Mouse (Mus musculus): ENCODE measurements around the gene Dedd.

Gene Dedd

GRCm38 (mm10) chr1:171360656-171361055 lies 31.7 kb downstream of the Dedd start, which contains the start of gene Klhdc9:
Gene Klhdc9 (minus strand): TSS chr1:171360798.
- peak; percentile 86 to 95 for DNase-seq (ENCODE audit: low spot score in 2 of 2)

DNA sequence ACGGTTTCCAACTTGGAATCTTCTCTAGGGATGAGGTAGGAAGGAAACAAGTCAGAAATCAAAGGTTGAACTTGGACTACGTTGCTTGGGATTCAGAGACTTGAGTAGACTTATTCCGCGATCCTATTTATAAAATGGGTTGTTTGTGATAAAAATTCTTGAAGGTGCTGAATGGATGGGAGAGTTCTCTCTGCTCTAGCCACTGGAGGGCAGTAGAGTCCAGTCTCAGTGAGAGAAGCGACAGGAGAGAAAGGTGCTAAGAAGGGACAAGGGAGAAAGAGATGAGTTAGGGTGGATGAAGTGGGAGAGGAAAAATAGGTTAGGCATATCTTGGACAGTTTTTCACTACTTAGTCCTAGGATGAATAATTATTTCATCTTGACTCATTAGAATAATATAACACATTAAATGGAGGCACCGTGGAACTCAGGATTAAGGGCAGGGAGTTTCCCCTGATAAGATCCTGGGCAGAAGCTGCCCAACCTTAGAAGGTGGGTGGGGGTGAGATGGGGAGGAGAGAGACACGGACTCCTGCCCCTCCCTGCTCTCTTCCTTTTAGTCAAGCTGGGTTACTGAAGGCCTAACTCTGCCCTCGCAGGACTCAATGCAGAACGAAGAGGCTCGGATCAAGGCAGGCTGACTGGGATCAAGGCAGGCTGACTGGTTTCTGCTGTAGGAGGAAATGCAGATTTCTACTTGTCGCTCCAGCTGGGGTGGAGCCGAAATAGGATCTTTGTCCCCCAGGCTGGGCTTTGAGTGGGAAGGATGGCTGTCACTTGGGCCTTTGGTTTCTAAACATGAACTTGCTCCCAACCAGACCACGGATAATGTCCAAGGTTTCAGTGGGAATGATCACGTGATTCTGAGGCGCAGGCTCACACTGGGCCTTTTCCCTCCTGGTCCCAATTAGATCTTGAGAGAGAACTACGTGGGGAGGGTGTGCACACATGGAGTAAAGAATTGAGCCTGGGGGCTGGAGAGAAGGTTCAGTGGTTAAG lies 32.5 kb downstream of the Dedd start:
- peak; percentile 73 for DNase-seq (ENCODE audit: low spot score in 2 of 2)

DNA sequence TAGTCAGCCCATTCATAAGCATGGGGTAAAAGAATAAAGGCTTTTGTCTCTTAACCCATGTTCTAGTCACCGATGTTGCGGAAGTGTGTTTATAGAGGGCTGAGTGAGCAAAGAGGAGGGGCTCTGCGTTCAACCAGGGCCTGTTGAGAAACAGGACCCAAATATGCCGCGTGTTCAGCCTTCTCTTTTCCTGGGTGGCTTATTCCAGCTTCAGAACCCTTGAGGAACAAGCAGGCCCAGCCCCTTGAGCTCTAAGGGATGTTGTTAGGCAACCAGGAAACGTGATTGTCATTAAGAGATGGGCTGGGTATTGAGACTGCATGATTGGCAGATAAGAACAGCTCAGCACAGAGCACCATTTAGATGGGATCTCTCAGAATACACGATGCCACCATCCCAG lies 37.0 kb downstream of the Dedd start:
- DNase-seq (ENCODE audit: low spot score in 2 of 2), result no peak

DNA sequence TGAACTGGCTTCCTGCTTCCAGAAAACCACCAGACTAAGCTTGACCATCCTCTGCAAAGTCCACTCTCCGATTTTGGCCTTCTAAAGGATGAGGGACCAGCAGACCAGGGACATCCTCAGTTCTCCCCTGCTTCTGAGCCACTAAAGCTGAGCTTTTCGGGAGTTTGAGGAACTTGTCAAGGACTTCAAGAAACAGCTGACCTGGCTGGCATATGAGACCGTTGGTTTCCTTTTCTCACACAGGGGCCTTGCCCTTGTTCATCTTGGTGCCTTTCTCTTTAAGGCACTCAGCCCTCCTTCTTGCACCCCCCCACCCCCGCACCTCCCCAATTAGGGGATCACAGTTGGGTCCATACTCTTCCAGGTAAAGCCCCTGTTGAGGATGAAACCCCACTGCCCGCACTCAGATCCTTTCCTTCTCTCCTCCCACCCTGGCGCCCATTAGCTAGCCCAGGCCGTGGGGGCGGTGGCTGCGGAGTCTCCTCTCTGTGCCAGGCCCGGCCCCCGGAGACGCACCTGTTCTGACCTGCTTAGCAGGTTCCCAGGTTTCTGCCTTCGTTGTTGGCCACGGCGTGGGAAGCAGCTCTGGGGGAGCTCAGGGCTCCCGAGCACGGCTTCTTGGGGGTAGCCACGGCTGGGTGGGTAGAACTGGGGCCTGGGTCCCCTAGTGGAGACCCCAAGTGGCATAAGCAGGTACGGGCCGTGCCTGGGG lies 41.1 kb downstream of the Dedd start, which contains the start of gene Nectin4:
Nectin4 (plus strand) TSS at position 255 of the 712 bp plus-strand sequence.
- no peak for DNase-seq (ENCODE audit: low spot score in 2 of 2)

DNA sequence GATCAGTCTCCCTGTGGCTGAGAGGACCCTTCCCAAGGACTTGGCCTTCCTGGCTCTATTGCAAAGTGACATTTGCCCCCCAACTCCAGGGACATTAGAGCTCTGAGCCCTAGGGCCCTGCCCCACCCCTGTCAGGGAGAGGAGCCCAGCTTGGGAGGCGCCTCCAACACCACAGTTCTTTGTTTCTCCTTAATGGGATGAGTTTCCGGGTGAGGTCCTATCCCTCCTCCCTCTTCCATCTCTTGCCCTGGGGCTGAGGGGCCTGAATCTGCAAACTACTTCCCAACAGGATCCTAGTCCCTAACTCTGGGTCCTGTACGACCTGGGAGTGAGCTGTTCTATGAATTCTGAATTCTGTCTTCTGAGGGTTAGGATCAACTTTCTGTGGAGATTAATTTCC lies 43.9 kb downstream of the Dedd start:
- DNase-seq (ENCODE audit: low spot score in 2 of 2), result no peak

DNA sequence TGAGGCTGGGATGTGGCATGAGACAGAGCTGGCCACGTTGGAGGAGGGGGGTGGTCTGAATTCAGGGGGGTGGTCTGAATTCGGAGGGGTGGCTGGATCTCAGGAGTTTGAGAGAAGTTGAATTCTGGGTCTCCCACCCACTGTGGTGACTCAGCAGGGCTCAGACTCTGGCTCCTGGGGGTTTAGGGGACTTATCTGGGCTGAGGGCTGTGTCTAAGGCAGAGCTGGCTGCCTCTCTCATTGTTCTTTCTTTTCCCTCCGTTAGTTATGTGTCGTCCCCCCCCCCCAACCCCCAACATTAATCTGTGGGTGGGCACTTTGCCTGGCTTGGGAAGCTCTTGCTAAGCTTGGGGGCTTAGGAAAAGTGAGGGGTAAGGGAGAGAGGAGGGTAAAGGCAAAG lies 45.0 kb downstream of the Dedd start:
- DNase-seq (ENCODE audit: low spot score in 2 of 2), result no peak

DNA sequence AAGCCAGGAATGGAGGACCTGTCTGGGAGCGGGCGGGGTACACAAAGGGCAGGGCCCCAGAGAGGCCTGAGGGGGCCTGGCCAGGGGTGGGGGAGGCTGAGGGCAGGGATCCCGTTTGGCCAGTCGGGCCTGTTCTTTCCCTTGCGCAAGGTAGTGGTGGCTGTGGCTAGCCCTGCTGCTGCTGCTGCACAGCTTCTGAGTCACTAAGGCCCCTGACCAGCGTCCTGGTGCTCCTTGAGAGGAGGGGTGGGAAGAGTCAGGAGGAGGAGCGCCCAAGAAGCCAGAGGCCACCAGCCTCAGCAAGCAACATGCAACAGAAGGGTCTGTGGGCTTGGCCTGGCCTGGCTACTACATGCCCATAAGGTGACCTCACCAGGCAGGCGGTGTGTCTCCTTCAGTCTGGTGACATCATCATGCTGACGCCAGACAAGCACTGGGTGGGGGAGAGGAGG lies 46.7 kb downstream of the Dedd start:
- no peak for DNase-seq (ENCODE audit: low spot score in 2 of 2)

DNA sequence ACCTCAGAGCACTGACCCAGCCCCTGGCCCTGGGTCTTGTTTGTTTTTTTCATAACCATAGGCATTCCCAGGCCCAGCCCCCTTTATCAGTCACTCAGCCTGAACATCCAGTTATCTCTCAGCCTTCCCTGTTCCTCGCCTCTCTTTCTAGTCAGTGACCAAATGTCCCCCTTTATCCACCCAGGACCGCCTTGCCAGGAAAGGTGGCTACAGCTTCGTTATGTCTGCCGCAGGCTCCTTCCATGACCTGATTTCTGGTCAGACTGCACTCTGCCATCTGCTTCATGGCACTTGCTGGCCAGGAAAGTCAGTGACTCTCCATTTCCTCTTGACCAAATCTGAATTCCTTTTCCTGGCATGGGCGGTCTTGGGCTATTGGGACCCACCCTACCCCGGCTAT lies 49.4 kb downstream of the Dedd start:
- DNase-seq (ENCODE audit: low spot score in 2 of 2), result no peak

GRCm38 (mm10) chr1:171379935-171380599 lies 51.1 kb downstream of the Dedd start:
- DNase-seq (ENCODE audit: low spot score in 2 of 2), result peak; percentile 61 to 67

DNA sequence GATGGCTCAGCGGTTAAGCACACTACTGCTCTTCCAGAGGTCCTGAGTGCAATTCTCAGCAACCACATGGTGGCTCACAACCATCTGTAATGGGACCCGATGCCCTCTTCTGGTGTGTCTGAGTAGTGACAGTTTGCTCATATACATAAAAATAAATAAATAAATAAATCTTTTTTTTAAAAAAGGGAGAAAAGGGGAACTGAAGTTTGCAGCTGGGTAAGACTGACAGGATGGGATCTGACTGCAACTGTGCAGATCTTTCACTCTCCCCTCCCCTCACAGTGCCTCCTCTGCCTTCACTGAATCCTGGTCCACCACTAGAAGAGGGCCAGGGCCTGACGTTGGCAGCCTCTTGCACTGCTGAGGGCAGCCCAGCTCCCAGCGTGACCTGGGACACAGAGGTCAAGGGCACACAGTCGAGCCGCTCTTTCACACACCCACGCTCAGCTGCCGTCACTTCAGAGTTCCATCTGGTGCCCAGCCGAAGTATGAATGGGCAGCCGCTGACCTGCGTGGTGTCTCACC lies 53.2 kb downstream of the Dedd start:
- no peak for DNase-seq (ENCODE audit: low spot score in 2 of 2)

GRCm38 (mm10) chr1:171384361-171384760 lies 55.4 kb downstream of the Dedd start:
- no peak for DNase-seq (ENCODE audit: low spot score in 2 of 2)

- DNase-seq (ENCODE audit: low spot score in 2 of 2), result no peak
Measured at GRCm38 (mm10) chr1:171385171-171385570, 56.2 kb downstream of the Dedd start.

GRCm38 (mm10) chr1:171387099-171387498 lies 58.2 kb downstream of the Dedd start:
- no peak for DNase-seq (ENCODE audit: low spot score in 2 of 2)

GRCm38 (mm10) chr1:171388376-171389102 lies 59.6 kb downstream of the Dedd start, which contains the start of gene Arhgap30:
Gene Arhgap30 (plus strand): TSS chr1:171388954.
- DNase-seq (ENCODE audit: low spot score in 2 of 2), result peak in 1 of 2 experiments; percentile 12

- no peak for DNase-seq (ENCODE audit: low spot score in 2 of 2)
Measured at GRCm38 (mm10) chr1:171390101-171390500, 61.2 kb downstream of the Dedd start.
